Mouse (Mus musculus) adrenal gland, postnatal 10 days (tissue): ENCODE results near the gene M1ap. TPM values are rescaled to one million over a fixed set of nuclear protein-coding genes. Genes with fewer than 3 reads are reported as not detected.

Source experiments
- DNase-seq: peaks from one replicate; pipeline ENCODE4 v3.0.0; 2021; ENCODE audit warnings: mixed read lengths
- microRNA-seq: library from miRNA; unstranded; fragments of <30 nt; microRNA quantifications from one replicate; pipeline ENCODE4 v1.2.0, GENCODE M21; 2021
- total RNA-seq, 2 experiments: library from RNA; stranded (reverse); gene quantifications; 2 replicates each; pipeline ENCODE4 v1.2.3; 2021

Gene M1ap
- total RNA-seq, 2 experiments from 2014 or later: 0.36 to 0.39 TPM

GRCm38 (mm10) chr6:83071220-83071619 is 124.5 kb downstream of the M1ap start:
- DNase-seq: peak; percentile 55

GRCm38 (mm10) chr6:83074979-83075378 is 128.3 kb downstream of the M1ap start:
- DNase-seq: no peak

GRCm38 (mm10) chr6:83077630-83078323 is 131.1 kb downstream of the M1ap start, which contains the start of gene Pcgf1:
Gene Pcgf1, plus strand, starts transcription at chr6:83077869.
- DNase-seq: peak; percentile 63

- DNase-seq: peak; percentile 99
These were observed 131.7 kb downstream of the M1ap start for GRCm38 (mm10) chr6:83078324-83078858.

Small RNA genes lying within 50 kb of the gene (microRNA-seq; reads per million reads assigned to microRNA genes)
- gene Mir7040: not detected

Other genes with a start within 250 kb of the M1ap start
- gene Pole4, start 241.5 kb upstream of the M1ap start, total RNA-seq: 10 to 100 TPM; 37.9 to 41.8 TPM
- 100 to 1,000 TPM in 1 of 2 experiments, 10 to 100 TPM in 1; 55.7 to 119 TPM for gene Hk2, start 172.4 kb upstream of the M1ap start, total RNA-seq
- gene Sema4f, start 7.1 kb upstream of the M1ap start, total RNA-seq: 1 to 10 TPM; 1.0 to 2.8 TPM
- 10 to 100 TPM in 1 of 2 experiments, 1 to 10 TPM in 1; 9.8 to 11.2 TPM for gene Dok1, start 86.6 kb downstream of the M1ap start, total RNA-seq
- gene Loxl3, start 87.3 kb downstream of the M1ap start, total RNA-seq: 1 to 10 TPM; 4.8 to 6.0 TPM
- gene Aup1, start 107.6 kb downstream of the M1ap start, total RNA-seq: 100 to 1,000 TPM; 143 to 149 TPM
- gene Htra2, start 108.4 kb downstream of the M1ap start, total RNA-seq: 10 to 100 TPM; 53.4 to 60.5 TPM
- gene Dqx1, start 110.9 kb downstream of the M1ap start, total RNA-seq: 1 to 10 TPM; 3.7 TPM
- 10 to 100 TPM; 11.9 to 14.3 TPM for gene Tlx2, start 123.4 kb downstream of the M1ap start, total RNA-seq
- gene Pcgf1, start 131.0 kb downstream of the M1ap start, total RNA-seq: 10 to 100 TPM; 26.4 to 34.2 TPM
- gene Lbx2, start 139.5 kb downstream of the M1ap start, total RNA-seq: 1 to 10 TPM; 5.8 to 8.7 TPM
- gene Ccdc142, start 154.7 kb downstream of the M1ap start, total RNA-seq: 1 to 10 TPM; 2.4 to 7.9 TPM
- 1 to 10 TPM; 2.9 to 6.5 TPM for gene Gm42688, start 154.7 kb downstream of the M1ap start, total RNA-seq
- gene Mrpl53, start 162.1 kb downstream of the M1ap start, total RNA-seq: 100 to 1,000 TPM; 109 to 115 TPM
- gene Mogs, start 168.6 kb downstream of the M1ap start, total RNA-seq: 10 to 100 TPM; 42.7 to 48.9 TPM
- gene Wbp1, start 174.7 kb downstream of the M1ap start, total RNA-seq: 10 to 100 TPM; 61.1 to 82.1 TPM
- 10 to 100 TPM; 20.7 to 25.7 TPM for gene Ino80b, start 178.5 kb downstream of the M1ap start, total RNA-seq
- 10 to 100 TPM; 10.9 to 19.8 TPM for gene Rtkn, start 188.6 kb downstream of the M1ap start, total RNA-seq
- gene Wdr54, start 209.5 kb downstream of the M1ap start, total RNA-seq: 1 to 10 TPM; 2.0 to 2.2 TPM
- under 1 TPM; 0.24 to 0.39 TPM for gene 1700003E16Rik, start 209.5 kb downstream of the M1ap start, total RNA-seq
- gene Dctn1, start 219.0 kb downstream of the M1ap start, total RNA-seq: 100 to 1,000 TPM; 101 to 119 TPM